ENCODE assay signal across 10 mouse cellular contexts in the genomic region with DNA sequence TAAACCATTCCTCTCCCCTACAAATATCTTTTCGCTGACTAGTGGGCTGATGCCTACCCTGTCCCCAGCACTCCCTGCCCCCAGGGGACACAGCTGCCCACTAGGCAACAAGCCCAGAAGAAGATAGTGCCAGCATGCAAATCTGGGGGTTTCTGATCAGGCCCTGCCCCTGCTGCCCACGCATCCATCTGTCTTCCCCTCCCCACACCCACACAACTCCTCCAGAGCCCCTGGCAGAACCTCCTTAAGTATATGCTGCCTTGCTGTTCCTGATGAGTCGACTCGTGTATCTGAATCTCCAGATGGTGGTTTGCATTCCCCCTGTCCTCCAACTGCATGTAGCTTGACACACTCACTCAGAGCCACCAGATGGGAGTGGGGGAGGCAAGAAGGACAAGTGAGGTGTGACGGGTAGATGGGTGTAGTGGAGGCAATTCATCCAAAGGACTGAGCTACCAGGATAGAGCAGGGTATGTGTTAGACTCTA. TPM values are rescaled to one million over a fixed set of nuclear protein-coding genes. Genes with fewer than 3 reads are reported as not detected.
DNase-seq lines count a peak whose midpoint lies in the region; ATAC-seq lines count a peak whose summit lies in the region.
"Had no signal": no experiment of that assay in that cellular context is flagged by ENCODE, and none has a peak within 500 bp of the region (broad histone marks: within the 10 kb centered on the region; RNA-seq: fewer than 3 reads in every experiment).

No protein-coding gene starts in this region.

- peaks cover 13% of the 10 kb centered on the region; the same call in 1 of the 2 replicates for H3K4me1 ChIP-seq in forebrain, embryonic 15.5 days
- no peaks in the 10 kb centered on the region for H3K4me1 ChIP-seq in forebrain, embryonic 11.5 days (replicated peaks; ENCODE audit: control insufficient read depth, insufficient read depth, low read length)
- H3K4me1 ChIP-seq in midbrain, embryonic 15.5 days = peaks cover 8% of the 10 kb centered on the region; the same call in 1 of the 2 replicates
- H3K4me1 ChIP-seq: heart, embryonic 13.5 days had no signal

- ATAC-seq in forebrain, embryonic 15.5 days (replicated peaks) = peak; percentile 74
- ATAC-seq in forebrain, embryonic 11.5 days (replicated peaks; ENCODE audit: low FRiP score) = no peak
- ATAC-seq in midbrain, embryonic 15.5 days (replicated peaks) = 0 out of 2 replicates have a peak, but pooled peaks have one; percentile 15
- no peak for ATAC-seq in activated CD4-positive, CD25-positive, alpha-beta regulatory T cell, adult 4 months
- no peak for ATAC-seq in erythroid progenitor cell, adult 5-6 weeks (replicated peaks; ENCODE audit: low FRiP score, poor library complexity, severe bottlenecking)

- H3K4me2 ChIP-seq in forebrain, embryonic 15.5 days (replicated peaks) = no peak overlapping the region
- H3K4me2 ChIP-seq in forebrain, embryonic 11.5 days (ENCODE audit: low read depth, low read length, severe bottlenecking) = no peak overlapping the region
- H3K4me2 ChIP-seq in midbrain, embryonic 15.5 days = no peak overlapping the region
- H3K4me2 ChIP-seq: heart, embryonic 13.5 days had no signal

- no peaks in the 10 kb centered on the region for H3K27me3 ChIP-seq in forebrain, embryonic 15.5 days
- H3K27me3 ChIP-seq in forebrain, embryonic 11.5 days (ENCODE audit: control insufficient read depth, insufficient read depth, low read length) = no peaks in the 10 kb centered on the region
- no peaks in the 10 kb centered on the region for H3K27me3 ChIP-seq in midbrain, embryonic 15.5 days (replicated peaks)
- H3K27me3 ChIP-seq: heart, embryonic 13.5 days had no signal

- intact Hi-C loops in heart, postnatal 36 days (cut with DNase I) = no loop called here

- no peaks in the 10 kb centered on the region; the same call in 1 of the 2 replicates for H3K36me3 ChIP-seq in forebrain, embryonic 15.5 days
- no peaks in the 10 kb centered on the region for H3K36me3 ChIP-seq in forebrain, embryonic 11.5 days (ENCODE audit: control insufficient read depth, insufficient read depth, low read length)
- H3K36me3 ChIP-seq in midbrain, embryonic 15.5 days (replicated peaks) = no peaks in the 10 kb centered on the region

- no peaks in the 10 kb centered on the region for H3K9me3 ChIP-seq in forebrain, embryonic 15.5 days
- H3K9me3 ChIP-seq in forebrain, embryonic 11.5 days (ENCODE audit: control insufficient read depth, low read length) = no peaks in the 10 kb centered on the region
- no peaks in the 10 kb centered on the region for H3K9me3 ChIP-seq in midbrain, embryonic 15.5 days

- no peak for DNase-seq in forebrain, embryonic 11.5 days (ENCODE audit: low spot score)
- DNase-seq in Muller cell, postnatal 12 days (ENCODE audit: inconsistent ontology term) = peak; percentile 32
- peak; percentile 91 for DNase-seq in layer of hippocampus, adult 11-12 months (ENCODE audit: low spot score)
- no peak for DNase-seq in heart, postnatal 36 days

- 57% methylated on average over 5 of the region's 5 CpGs for WGBS in forebrain, embryonic 15.5 days
- WGBS in forebrain, embryonic 11.5 days = 84% methylated on average over 5 of the region's 5 CpGs
- 64% methylated on average over 5 of the region's 5 CpGs for WGBS in midbrain, embryonic 15.5 days

- peak overlapping the region; percentile 60 for H3K27ac ChIP-seq in forebrain, embryonic 15.5 days (replicated peaks)
- H3K27ac ChIP-seq in forebrain, embryonic 11.5 days (ENCODE audit: low read depth, low read length) = no peak overlapping the region
- no peak overlapping the region for H3K27ac ChIP-seq in midbrain, embryonic 15.5 days
- H3K27ac ChIP-seq: heart, embryonic 13.5 days; liver, embryonic 14.5 days had no signal

- no peak overlapping the region for H3K4me3 ChIP-seq in forebrain, embryonic 15.5 days
- no peak overlapping the region for H3K4me3 ChIP-seq in forebrain, embryonic 11.5 days (ENCODE audit: low read depth, low read length)
- no peak overlapping the region for H3K4me3 ChIP-seq in midbrain, embryonic 15.5 days
- H3K4me3 ChIP-seq: heart, embryonic 13.5 days had no signal

- H3K9ac ChIP-seq in forebrain, embryonic 15.5 days (replicated peaks) = no peak overlapping the region
- H3K9ac ChIP-seq in forebrain, embryonic 11.5 days (ENCODE audit: low read length) = no peak overlapping the region
- no peak overlapping the region for H3K9ac ChIP-seq in midbrain, embryonic 15.5 days
- H3K9ac ChIP-seq: heart, embryonic 13.5 days; liver, embryonic 14.5 days had no signal

RNA-seq across cellular contexts. Expression of a gene that starts 34.6 kb away (rescaled TPM):
- 25.4 and 26.4 TPM in 2 replicates for polyA plus RNA-seq in forebrain, embryonic 15.5 days (2015; fragmentation: Nextera tagmentation; extraction: Ambion mirVana)
- 22.1 and 24.5 TPM in 2 replicates for polyA plus RNA-seq in forebrain, embryonic 11.5 days (2014; fragmentation: Nextera tagmentation; extraction: Ambion mirVana)
- polyA plus RNA-seq in midbrain, embryonic 15.5 days (2015; fragmentation: Nextera tagmentation; extraction: Ambion mirVana) = 29.6 and 30.7 TPM in 2 replicates
- 10 to 100 TPM in 1 of 2 experiments, 1 to 10 TPM in 1; 9.3 to 14.4 TPM for polyA plus RNA-seq in activated CD4-positive, CD25-positive, alpha-beta regulatory T cell, adult 4 months (2017; shearing (Covaris generic))
- 1.7 and 1.8 TPM in 2 replicates for total RNA-seq in erythroid progenitor cell, adult 5-6 weeks (2015; ENCODE audit: low replicate concordance)
- total RNA-seq in erythroid progenitor cell, adult 5-6 weeks (2017; ENCODE audit: low replicate concordance) = 0.30 and 2.7 TPM in 2 replicates
- total RNA-seq in heart, postnatal 36 days (2021) = 10 to 100 TPM; 25.0 to 25.8 TPM

RNA-seq across cellular contexts. Expression of a gene that starts 52.3 kb away (rescaled TPM):
- 186 and 193 TPM in 2 replicates for polyA plus RNA-seq in forebrain, embryonic 15.5 days (2015; fragmentation: Nextera tagmentation; extraction: Ambion mirVana)
- polyA plus RNA-seq in forebrain, embryonic 11.5 days (2014; fragmentation: Nextera tagmentation; extraction: Ambion mirVana) = 197 and 202 TPM in 2 replicates
- polyA plus RNA-seq in midbrain, embryonic 15.5 days (2015; fragmentation: Nextera tagmentation; extraction: Ambion mirVana) = 180 and 182 TPM in 2 replicates
- polyA plus RNA-seq in activated CD4-positive, CD25-positive, alpha-beta regulatory T cell, adult 4 months (2017; shearing (Covaris generic)) = 10 to 100 TPM; 30.9 to 34.1 TPM
- total RNA-seq in erythroid progenitor cell, adult 5-6 weeks (2015; ENCODE audit: low replicate concordance) = 81.7 and 109 TPM in 2 replicates
- 113 and 116 TPM in 2 replicates for total RNA-seq in erythroid progenitor cell, adult 5-6 weeks (2017; ENCODE audit: low replicate concordance)
- 100 to 1,000 TPM; 109 to 110 TPM for total RNA-seq in heart, postnatal 36 days (2021)

Comparison
In these comparisons a context has a peak if more than half of its experiments do, and no peak if none do; other contexts are left out.
1. ATAC-seq: peak in forebrain, embryonic 15.5 days (single experiment) and midbrain, embryonic 15.5 days (single experiment); none in forebrain, embryonic 11.5 days (single experiment), activated CD4-positive, CD25-positive, alpha-beta regulatory T cell, adult 4 months (single experiment) and erythroid progenitor cell, adult 5-6 weeks (single experiment).
2. DNase-seq: peak in Muller cell, postnatal 12 days (single experiment) and layer of hippocampus, adult 11-12 months (single experiment); none in forebrain, embryonic 11.5 days (single experiment) and heart, postnatal 36 days (0 of 2).